Mouse (Mus musculus) adipocyte (in vitro differentiated cells): Measurements from ENCODE around the gene Vps45.
"Not testable (repeated sequence)": the region's sequence is repeated elsewhere in the genome, so short reads cannot be mapped to it uniquely, and the experiment has no call there.

Source experiments
- DNase-seq: peaks from one replicate; pipeline ENCODE4 v3.0.0-alpha.2; 2016; ENCODE audit warnings: low spot score

Vps45 gene

DNA sequence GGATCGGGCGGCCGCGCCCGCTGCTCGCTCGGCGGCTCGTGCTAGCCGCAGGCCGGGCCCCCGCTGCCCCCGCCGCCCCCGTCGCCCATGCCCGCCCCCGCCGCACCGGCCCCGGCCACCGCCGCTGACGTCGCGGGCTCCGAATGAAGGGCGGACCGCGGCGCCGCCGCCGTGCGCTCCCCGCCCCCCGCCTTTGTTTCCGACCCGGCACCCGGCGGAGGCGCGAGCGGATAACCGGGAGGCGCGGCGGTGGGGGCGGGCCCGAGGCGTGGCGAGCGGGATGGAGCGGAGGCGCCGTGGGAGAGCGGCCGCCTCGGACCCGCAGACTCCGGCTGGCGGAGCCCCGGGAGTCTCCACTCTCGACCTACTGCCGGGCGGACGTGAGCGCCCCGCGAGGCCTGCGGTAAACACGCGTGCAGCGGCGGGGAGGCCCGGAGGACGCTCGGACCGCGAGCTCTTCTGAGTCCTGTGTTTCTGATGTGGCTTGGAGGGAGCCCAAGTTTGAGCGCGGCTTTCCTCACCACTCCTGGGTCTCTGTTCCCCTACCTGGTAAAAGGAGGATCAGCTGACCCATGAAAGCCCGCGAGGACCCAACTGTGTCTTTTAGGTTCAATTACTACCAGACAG is 62.4 kb downstream of the Vps45 start, which contains the start of gene Plekho1:
Plekho1 (minus strand) TSS at position 200 of the 627 bp plus-strand sequence.
- no peak for DNase-seq

DNA sequence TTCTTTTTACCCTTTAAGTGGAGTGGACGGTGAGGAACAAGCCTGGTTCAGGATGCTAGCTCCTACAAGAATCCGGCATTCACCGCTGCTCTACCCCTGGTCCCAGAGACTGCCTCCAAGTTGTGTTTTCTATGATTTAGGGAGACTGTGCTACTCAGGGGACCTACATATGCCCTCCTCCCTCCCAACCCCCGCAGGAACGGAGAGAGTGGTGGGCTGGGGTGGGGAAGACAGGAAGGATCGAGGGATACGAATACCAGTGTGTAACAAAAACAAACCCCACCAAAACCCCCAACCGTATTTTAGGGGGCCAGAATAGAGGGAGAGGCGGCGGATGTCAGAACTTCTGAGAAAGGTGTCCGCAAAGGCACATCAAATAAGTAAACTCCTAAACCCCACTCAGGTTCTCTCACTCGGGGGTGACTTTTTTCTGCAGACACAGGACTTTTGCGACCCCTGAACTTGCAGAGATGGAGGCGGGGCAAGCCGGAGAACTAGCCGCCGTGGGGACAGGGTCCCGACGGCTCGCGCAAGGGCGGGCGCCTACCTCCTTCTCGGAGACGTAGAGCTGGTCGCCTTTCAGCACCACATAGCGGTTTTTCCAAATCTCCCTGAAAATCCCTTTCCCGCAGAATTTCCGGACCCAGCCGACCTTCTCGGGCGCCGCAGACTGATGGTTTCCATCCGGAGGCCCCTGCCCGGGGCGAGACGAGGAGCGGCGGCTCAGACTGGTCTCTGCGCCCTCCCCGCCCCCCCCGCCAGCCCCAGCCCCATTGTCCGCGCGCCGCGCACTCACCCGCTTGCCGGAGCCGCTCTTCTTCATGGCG is 63.1 kb downstream of the Vps45 start:
- DNase-seq, result no peak

DNA sequence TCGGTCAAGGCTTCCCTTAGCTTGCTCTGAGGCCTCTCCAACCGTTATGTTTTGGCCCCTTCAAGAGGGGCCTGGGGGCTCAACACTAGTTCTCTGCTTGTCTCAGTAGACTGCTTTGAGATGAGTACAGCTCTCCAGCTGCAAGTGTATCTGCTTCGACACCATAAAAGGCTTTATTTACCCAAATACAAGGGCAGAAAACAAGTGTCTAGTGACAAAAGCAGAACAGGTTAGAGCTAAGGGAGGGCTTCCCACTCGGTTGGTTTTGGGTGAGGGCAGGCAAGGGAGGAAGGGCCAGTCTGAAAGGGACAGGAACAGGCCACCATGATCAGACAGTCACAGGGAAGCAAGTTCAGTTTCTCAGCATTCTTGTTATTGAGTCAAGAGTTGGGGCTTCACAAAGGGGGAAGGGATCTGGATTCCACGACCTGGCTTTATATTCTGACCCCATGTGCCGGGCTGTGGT is 63.9 kb downstream of the Vps45 start:
- no peak for DNase-seq

DNA sequence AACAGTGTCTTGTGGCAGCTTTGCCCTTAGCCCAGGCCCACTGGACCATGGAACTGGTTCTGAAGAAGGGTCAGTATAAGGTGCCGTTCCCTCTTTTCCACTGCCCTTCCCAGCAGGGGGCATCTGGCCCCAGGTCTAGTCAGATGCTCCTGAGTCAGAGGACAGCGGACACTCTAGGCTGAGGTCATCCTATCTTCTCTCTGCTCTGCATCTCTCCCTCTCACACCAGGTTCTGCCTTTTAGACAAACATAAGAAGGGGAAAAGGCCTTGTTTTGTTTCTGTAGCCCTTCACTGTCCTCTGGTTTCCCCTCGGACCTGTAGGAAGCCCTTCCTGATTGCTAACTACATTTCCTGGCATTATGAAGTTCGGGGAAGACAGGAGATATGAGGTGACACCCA is 64.4 kb downstream of the Vps45 start:
- DNase-seq, result no peak

DNA sequence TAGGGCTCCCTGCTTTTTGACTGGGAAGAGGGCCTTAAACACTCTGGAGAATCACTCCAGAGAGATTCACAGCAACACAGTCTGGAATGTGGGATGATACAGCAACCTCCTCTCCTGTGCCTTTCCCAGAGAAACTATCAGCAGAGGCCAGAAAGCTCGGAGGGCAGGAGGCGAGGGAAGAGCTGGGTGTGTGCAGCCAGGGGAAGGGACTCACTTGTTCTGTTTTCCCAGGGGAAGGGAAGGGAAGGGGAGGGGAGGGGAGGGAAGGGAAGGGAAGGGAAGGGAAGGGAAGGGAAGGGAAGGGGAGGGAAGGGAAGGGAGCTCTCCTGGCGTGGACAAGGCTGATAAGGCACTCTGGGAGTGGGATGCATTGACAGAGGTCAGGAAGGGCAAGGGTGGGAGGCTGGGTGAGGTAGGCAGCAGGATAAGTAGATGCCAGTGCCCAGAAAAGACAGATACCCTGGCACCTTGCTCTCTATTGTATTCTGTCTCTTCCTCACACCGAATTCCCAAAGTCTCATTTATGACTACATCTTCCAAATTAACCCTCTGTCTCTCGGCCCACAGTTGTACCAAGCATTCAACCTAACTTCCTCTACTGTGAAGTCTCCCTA is 65.2 kb downstream of the Vps45 start:
- no peak for DNase-seq

DNA sequence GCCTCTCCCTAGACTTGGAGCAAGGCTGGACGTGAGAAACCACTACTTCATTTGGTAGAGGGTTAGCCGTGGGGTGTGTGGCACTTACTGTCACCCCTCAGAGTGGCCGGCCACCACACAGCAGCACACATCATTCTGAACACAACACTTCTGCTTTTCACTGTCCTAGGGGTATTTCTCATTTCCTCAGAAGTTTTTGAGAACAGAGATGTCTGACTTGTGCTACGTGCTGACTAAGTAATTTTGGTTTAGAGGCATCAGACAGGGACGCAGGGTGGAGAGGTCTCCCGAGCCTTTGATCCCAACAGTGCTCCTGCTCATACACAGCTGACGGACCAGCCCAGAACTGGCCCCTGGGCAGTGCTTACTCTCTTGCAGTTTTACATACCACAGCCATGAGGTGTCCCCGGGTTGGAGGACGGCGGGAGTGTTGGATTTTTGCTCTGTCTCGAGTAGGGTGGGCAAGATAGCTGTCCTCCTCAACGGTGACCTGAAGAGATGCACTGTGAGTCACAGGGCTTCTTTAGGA is 67.8 kb downstream of the Vps45 start:
- no peak for DNase-seq

DNA sequence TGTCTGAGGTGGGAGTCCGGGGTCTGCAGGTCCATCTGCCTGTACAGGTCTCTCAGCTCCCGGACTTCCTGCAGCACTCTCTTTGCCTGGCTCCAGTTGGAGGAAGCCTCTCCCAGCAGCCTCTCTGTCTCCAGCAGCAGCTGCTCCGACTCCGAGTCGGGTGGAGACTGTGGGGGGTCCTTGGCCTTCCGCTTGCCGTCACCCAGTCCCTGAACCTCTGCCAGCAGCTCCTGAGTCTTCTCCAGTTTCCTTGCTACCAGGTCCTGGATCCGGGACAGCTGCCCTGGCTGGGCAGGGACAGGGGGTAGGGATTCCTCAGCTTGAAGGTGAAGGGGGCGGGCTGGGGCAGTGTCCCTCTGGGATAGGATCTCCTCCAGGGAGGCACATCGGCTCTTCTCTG is 69.3 kb downstream of the Vps45 start:
- no peak for DNase-seq

DNA sequence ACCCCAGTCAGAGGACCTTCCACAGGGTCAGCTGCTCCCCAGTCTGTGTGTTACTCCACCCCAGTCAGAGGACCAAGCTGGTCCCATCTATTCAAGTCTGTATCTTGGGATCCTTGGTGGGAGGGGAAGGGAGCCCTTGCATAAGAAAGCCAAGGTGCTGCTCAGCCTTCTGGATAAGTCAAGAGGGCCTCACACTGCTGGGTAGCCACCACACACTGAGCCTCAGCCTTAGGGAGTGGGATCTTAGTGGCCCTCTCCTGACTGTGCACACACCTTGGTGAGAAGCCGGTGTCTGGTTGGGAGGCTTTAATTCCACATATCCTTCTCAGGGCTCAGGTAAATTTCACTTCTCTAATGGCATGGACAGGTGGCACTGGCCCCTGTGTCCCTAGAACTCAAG is 70.1 kb downstream of the Vps45 start:
- no peak for DNase-seq

DNA sequence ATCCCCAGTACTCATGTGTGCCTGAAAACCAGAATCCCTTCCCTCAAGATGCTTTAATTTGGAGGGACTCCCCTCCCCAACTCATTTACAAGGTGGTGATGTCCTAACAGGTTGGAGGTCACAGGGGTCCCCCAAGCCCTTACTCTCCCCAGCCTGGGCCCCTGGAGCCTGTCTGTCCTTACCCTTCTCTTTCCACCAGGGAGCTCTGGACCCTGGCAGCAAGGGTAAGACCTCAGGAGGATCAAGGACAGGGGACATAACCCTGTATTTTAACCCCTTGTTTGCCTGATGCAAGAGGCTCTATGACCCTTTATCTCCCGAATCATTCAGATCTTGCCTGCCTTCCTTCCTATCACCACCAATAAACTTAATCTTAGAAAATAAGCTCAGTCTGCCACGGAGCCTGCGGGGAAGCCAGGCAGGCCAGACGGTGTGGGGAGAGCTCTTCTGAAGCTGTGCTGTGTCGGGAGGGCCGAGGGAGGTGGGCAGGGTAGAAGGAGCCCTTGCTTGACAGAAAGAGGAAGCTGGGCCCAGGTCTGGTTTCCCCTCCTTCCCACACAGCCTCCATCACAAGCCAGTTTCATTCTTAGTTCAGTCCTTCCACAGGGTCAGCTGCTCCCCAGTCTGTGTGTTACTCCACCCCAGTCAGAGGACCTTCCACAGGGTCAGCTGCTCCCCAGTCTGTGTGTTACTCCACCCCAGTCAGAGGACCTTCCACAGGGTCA is 70.7 kb downstream of the Vps45 start:
- DNase-seq, result no peak

DNA sequence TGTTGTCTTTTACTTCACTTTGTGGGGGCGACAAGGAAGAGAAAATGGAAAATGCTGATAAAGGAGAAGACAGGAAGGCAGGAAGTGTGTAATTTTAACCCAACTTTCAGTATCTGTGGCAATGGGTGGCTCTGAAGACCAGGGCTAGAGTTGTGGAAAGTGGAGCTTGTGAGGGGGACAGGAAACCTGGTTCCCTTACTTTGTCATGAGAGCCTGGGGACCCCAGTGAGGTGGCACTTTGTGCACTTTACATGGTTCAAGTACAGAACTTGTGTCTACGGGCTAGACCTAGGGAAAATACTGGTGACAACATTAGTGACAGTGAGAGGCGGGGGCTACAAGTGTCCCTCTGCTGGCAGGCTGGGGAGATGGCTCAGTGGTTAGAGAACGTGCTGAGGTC is 71.3 kb downstream of the Vps45 start:
- DNase-seq, result no peak

DNA sequence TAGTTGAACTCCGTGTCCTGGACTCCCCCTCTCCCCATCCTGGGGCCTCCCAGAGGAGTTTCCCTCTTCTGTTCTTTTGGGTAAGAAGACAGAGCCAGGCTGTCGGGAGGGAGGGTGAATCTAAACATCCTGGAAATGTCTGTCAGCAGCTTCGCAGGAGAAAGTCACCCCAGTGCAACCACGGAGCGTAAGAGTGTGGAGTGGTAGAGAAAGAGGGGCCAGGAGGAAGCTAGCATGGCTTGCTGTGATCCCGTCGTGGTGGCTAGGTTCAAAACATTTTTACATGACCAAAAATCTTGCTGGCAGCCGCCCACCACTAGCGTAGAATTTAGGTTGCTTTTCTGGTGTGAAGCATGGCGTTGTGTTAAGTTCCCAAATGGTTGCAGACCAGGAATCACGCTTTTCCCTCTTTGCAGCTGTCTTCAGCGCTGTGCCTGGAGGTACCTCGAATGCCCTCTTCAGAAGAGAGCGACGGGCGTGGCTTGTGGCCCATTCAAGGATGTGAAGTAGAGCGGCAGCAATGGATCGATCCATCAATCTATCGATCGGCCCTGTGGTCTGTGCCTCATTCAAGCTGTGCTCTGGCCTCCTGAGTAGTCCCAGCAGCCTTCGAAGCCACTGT is 72.2 kb downstream of the Vps45 start:
- DNase-seq, result no peak

DNA sequence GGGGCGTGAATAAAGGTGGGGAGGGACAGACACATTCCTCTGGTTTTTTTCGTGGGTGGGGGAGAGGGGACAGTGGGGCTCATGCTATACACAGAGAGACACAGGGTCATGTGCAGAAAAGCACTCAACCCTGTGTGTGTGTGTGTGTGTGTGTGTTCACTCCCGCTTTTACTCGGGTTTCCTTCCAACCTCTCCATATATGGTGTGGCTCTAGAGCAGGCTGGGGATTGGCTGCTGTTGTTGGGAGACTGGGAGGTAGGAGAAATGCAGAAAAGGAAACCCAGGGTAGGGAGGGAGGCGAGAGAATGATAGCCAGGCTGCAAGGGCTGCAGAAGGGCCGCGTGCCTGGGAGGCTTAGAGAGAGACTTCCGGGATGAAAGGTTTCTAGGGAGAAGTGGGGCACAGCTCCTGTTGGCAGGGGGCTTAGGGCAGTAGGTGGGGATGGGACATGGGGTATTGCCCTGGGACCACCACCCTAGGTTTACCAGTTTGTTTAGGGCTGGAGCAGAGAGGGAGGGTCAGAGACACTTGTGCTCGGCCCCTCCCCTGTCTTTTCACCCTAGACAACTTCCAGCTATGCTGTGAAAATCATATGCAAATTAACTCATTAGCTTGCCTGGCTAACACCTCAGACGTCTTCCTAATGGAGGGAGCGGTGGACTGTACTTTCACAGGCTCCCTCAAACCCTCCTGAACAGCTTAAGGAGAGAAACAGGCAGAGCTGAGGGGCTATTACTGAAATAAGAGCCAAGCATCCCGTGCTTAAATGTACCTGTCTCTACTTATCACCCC is 72.9 kb downstream of the Vps45 start:
- no peak for DNase-seq

DNA sequence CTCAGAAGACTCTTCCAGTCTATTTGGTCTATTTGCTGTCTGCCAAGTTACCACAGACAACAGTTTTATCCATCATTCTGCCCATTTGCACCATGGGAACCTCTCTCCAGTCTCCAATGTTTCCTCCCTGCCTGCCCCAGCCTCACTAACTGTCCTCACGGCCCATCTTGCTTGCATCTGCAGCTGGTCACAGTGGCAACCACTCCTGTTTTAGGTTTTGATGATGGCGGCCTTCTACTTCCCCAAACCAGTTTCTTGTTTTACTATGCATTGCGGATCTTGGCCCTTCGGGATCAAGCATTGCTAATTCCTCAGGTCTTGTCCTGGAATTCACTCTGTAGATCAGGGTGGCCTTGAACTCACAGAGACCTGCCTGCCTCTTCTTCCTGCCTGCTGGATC is 76.1 kb downstream of the Vps45 start:
- DNase-seq, result no peak

DNA sequence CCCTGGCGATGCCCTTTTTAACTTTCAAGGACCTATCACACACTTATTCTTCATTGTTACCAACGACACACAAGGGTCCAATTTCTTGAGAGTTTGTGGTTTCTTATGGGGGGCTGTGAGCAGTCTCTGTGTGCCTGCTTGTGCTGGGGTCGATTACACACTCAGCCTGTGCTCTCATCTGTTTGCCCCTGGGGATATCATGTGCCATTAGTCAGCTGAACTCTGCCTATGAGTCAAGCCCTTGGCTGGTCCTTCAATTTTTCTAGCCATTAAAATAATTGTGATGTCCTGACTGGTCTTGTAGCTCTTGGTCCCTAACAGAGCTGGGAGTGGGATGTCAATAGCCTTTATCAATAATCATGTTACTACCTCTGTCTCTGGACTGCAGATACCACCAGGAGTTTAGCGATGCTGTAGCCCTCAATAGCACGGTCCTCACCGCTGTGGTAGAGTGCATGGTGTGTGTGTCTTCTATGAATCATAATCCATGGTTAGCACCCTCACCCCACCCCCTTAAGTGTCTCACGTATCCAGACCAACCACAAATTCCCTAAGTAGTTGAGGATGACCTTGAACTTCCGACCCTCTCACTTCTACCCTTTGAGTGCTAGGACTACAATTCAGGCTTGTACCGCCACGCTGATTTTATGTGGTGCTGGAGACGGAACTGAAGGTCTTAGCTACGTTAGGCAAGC is 77.8 kb downstream of the Vps45 start:
- DNase-seq, result no peak

DNA sequence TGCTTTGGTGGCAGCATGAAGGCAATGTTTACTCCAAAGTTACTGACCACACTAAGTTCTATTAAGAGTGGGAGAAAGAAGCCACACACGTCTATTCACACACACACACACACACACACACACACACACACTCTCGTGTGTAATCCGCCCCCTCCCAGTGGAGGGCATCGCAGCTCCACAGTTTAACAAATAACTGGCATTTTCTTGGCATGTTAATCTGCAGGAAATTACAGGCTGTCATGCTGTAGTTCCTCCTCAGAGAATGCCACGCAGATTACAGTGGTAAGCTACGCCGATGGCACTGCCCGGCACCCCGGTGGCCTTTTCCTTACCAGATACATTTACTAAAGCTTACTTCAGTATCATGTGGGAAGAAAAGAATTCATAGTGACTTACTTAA is 80.0 kb downstream of the Vps45 start:
- no peak for DNase-seq

DNA sequence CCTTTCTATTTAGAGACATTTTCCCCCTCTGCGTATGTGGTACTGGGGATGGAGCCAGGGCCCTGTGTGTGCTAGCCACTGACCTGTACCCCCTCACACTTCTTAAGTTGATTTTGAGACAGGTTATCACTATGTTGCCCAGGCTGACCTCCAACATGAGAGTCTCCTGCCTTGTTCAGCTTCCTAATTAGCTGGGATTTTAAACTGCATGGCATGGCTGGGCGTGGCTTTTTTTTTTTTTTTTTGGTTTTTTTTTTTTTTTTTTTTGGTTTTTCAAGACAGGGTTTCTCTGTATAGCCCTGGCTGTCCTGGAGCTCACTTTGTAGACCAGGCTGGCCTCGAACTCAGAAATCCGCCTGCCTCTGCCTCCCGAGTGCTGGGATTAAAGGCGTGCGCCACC is 80.7 kb downstream of the Vps45 start:
- not testable (repeated sequence) for DNase-seq

DNA sequence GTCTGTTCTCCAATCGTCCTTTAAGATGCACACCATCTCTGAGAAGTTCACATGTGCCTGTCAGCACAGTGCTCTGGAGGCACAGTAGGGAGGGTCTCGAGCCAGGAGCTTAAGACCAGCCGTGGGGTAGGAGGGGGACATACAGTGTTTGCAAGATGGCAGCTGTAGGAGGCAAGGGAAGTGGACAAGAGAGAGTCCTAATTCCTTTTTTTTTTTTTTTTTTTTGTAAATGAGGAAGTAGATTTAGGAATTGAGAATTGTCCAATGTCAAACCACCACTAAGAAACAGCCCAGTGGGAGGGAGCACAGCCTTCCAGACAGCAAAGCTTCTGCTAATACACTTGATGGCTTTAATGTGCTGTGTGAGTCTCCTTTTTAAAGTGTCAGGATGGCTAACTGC is 81.2 kb downstream of the Vps45 start:
- DNase-seq, result no peak

DNA sequence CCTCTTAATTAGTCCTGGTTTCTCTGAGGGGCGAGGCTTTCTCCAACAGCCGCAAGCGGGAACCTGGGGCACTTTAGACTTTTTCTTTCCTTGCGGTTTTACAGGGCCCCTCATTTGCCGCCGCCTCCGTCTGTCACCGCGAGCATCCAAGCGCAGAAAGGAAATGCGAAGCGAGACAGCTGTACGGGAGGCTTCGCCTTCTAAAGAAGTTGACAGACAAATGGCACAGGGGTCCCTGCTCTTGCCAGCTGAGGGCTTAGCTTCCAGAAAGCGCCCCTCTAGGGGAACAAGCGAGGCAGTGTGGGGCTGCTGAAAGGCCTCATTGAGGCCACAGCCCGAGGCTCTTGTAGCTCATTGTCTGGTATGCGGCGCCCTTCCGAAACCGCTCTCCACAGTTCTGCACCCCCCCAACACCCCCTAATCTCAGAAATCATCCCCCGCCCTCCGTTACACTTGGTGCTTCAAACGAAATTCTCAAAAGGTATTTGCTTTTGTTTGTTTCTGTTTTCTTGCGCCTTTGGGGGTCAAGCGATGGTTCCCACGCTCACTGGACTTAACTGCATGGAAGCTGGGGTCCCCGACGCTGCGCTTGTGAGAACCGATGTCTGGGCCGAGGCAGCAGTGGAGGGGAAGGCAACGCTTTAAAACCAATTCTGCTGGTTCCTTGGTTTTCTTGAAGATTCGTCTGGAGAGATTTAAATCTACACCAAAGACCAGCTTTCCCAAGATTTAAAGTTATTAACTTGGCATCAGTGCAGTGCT is 85.2 kb downstream of the Vps45 start:
- no peak for DNase-seq

DNA sequence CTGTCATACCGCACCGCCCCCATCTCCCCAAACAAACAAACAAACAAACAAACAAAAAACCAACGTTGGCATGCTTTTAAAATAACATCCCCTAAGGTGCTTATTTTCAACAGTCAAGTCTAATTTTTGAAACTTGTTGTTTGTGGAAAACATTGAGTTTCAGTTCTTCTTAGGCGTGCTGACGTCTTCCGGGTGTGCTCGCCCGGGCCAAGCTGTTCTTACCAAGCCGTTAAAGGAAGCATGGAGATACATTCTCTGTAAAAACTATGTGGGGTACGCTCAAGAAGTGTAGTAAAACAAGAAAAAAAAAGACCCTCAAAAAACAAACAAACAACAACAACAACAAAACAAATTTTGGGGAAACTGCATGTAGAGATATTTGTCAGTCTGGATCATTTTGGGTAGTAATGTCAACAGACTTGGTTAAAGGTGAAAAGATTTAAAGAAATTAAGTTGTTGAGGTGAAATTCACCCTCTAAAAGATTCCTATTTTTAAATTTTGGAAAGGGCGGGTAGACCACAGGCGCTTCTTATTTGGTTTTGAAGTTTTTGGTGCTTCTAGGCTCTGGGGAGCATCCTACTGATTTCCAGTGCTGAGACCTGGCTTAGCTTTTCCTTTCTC is 85.9 kb downstream of the Vps45 start:
- DNase-seq, result no peak
